In genomic region chrX:99605084-99605824, GRCm38 (mm10) we compare ENCODE assay signal across 12 mouse cellular contexts.
DNase-seq lines count a peak whose midpoint lies in the region; ATAC-seq lines count a peak whose summit lies in the region.
"Had no signal": no experiment of that assay in that cellular context is flagged by ENCODE, and none has a peak within 500 bp of the region (broad histone marks: within the 10 kb centered on the region; RNA-seq: fewer than 3 reads in every experiment).

No protein-coding gene starts in this region.

- DNase-seq in lung, adult 18-20 months = no peak
- DNase-seq in embryo, embryonic 10 days (ENCODE audit: low spot score) = peak; percentile 22
- DNase-seq in kidney, adult 8-10 months = peak; percentile 65 to 67
- DNase-seq in gastrocnemius, postnatal 4 days (ENCODE audit: low spot score in 2 of 2) = no peak
- DNase-seq in cerebellum, postnatal 4 days (ENCODE audit: low spot score in 2 of 2) = no peak
- DNase-seq in ovary, postnatal 10 days (ENCODE audit: low spot score) = no peak
- DNase-seq: gastrocnemius, adult 2 months; heart, postnatal 14 days; right cerebral cortex, postnatal 14 days had no signal

- ATAC-seq in lung, embryonic 16.5 days (ENCODE audit: low read depth) = peak; percentile 73
- peak; percentile 21; the same call in 1 of the 2 replicates for ATAC-seq in neural tube, embryonic 12.5 days (ENCODE audit: low FRiP score, low read depth)

- no peak overlapping the region for H3K9ac ChIP-seq in lung, embryonic 16.5 days (ENCODE audit: low read length)
- no peak overlapping the region for H3K9ac ChIP-seq in neural tube, embryonic 12.5 days

- peaks cover 2% of the 10 kb centered on the region for H3K27me3 ChIP-seq in lung, embryonic 16.5 days (ENCODE audit: control insufficient read depth, insufficient read depth, low read depth, low read length)
- H3K27me3 ChIP-seq in neural tube, embryonic 12.5 days (replicated peaks) = 0 out of 2 replicates have a peak, but pooled peaks cover 6% of the 10 kb centered on the region

- H3K36me3 ChIP-seq in lung, embryonic 16.5 days (ENCODE audit: control insufficient read depth, insufficient read depth, low read length) = no peaks in the 10 kb centered on the region
- H3K36me3 ChIP-seq in neural tube, embryonic 12.5 days = no peaks in the 10 kb centered on the region
- H3K36me3 ChIP-seq: midbrain, embryonic 10.5 days had no signal

- H3K9me3 ChIP-seq in lung, embryonic 16.5 days (ENCODE audit: control insufficient read depth, low read length) = no peaks in the 10 kb centered on the region
- H3K9me3 ChIP-seq in neural tube, embryonic 12.5 days = no peaks in the 10 kb centered on the region
- H3K9me3 ChIP-seq: midbrain, embryonic 10.5 days had no signal

- no peak overlapping the region for H3K27ac ChIP-seq in lung, embryonic 16.5 days (ENCODE audit: low read length)
- H3K27ac ChIP-seq in neural tube, embryonic 12.5 days = no peak overlapping the region
- H3K27ac ChIP-seq: gastrocnemius, adult 2 months; midbrain, embryonic 10.5 days had no signal

- no peak overlapping the region for H3K4me2 ChIP-seq in lung, embryonic 16.5 days (ENCODE audit: low read depth, low read length)
- H3K4me2 ChIP-seq in neural tube, embryonic 12.5 days (replicated peaks) = no peak overlapping the region

- 43% methylated on average over 10 of the region's 10 CpGs for WGBS in lung, embryonic 16.5 days
- WGBS in neural tube, embryonic 12.5 days = 51% methylated on average over 10 of the region's 10 CpGs

- H3K4me1 ChIP-seq in lung, embryonic 16.5 days (replicated peaks; ENCODE audit: control insufficient read depth, insufficient read depth, low read length) = peaks cover 3% of the 10 kb centered on the region; the same call in 1 of the 2 replicates
- H3K4me1 ChIP-seq in neural tube, embryonic 12.5 days = peaks cover 7% of the 10 kb centered on the region; the same call in 1 of the 2 replicates

- no peak overlapping the region for H3K4me3 ChIP-seq in lung, embryonic 16.5 days (ENCODE audit: low read length)
- no peak overlapping the region for H3K4me3 ChIP-seq in neural tube, embryonic 12.5 days
- H3K4me3 ChIP-seq: gastrocnemius, adult 2 months; midbrain, embryonic 10.5 days had no signal

Comparison
In these comparisons a context has a peak if more than half of its experiments do, and no peak if none do; other contexts are left out.
1. DNase-seq: peak in embryo, embryonic 10 days (single experiment) and kidney, adult 8-10 months (2 of 2); none in lung, adult 18-20 months (0 of 2), gastrocnemius, postnatal 4 days (0 of 2), cerebellum, postnatal 4 days (0 of 2) and ovary, postnatal 10 days (single experiment).